Mouse (Mus musculus): Measurements from ENCODE around the gene Tpr. TPM values are rescaled to one million over a fixed set of nuclear protein-coding genes. Genes with fewer than 3 reads are reported as not detected.

The Tpr gene
- polyA plus RNA-seq, 1 experiment from 2014 or later = 182 TPM

DNA sequence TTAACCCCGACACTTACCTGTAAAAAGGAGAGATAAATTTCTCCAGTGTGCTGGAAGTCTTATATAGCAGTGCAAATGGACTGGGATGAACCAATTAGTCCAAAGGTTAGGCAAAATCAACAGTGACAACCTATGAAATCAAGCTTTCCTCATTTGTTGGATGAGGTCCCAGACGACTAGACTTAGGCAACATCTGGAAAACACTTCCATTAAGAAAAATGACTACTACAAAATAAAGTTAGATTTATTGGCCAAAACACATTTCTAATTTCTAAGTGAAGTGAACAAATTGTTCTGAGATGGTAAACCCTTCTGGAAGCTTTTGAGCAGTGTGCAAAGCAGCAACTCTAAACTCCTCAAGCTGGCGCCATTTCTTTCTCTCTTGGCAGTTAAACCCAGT is 73.5 kb downstream of the Tpr start, which contains the start of gene Prg4:
TSS of gene Prg4 (minus strand) at position 34 of the 400 bp plus-strand sequence.
- no peak for ATAC-seq (ENCODE audit: low FRiP score)
- 89% methylated on average over 3 of the region's 3 CpGs for WGBS
- no peak within 1 kb of the TSS for H3K27ac ChIP-seq
- H3K27me3 ChIP-seq = no peaks in the 10 kb centered on the region
- H3K4me2 ChIP-seq (replicated peaks) = no peak within 1 kb of the TSS
- H3K4me3 ChIP-seq = no peak within 1 kb of the TSS
- H3K9me3 ChIP-seq (replicated peaks) = no peaks in the 10 kb centered on the region
- no peaks in the 10 kb centered on the region for H3K4me1 ChIP-seq
- no peaks in the 10 kb centered on the region for H3K36me3 ChIP-seq
- H3K9ac ChIP-seq = no peak within 1 kb of the TSS

- H3K4me1 ChIP-seq = no peaks in the 10 kb centered on the region
- no peak overlapping the region for H3K4me2 ChIP-seq (replicated peaks)
- H3K36me3 ChIP-seq = no peaks in the 10 kb centered on the region
- no peak overlapping the region for H3K4me3 ChIP-seq
- no peaks in the 10 kb centered on the region for H3K9me3 ChIP-seq (replicated peaks)
- H3K9ac ChIP-seq = no peak overlapping the region
- 88% methylated on average over 3 of the region's 3 CpGs for WGBS
- no peak for ATAC-seq (ENCODE audit: low FRiP score)
- H3K27ac ChIP-seq = no peak overlapping the region
- no peaks in the 10 kb centered on the region for H3K27me3 ChIP-seq
Measured at GRCm38 (mm10) chr1:150469992-150470391, 77.4 kb downstream of the Tpr start.

DNA sequence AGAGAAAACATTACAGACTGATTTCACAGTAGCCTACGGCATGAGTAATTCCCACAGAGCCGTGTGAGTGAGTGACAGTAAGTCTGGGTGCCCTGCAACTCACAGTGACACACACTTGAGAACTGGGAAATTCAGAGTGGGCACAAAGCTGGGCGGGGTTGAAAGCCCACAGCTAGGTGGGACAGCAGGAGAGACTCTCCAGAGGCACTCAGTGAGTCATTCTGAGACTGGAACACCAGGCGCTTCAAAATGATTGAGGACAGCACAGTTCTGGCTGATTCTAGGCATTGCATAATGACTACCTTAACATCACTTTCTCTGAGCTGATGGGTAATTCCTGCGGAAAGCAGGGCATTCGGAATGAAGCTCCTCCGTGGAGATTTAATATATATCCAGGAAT is 79.9 kb downstream of the Tpr start:
- no peaks in the 10 kb centered on the region for H3K27me3 ChIP-seq
- H3K4me2 ChIP-seq (replicated peaks) = no peak overlapping the region
- no peak overlapping the region for H3K9ac ChIP-seq
- no peak overlapping the region for H3K27ac ChIP-seq
- no peak for ATAC-seq (ENCODE audit: low FRiP score)
- H3K4me1 ChIP-seq = no peaks in the 10 kb centered on the region
- H3K4me3 ChIP-seq = no peak overlapping the region
- WGBS = 83% methylated on average over 7 of the region's 7 CpGs
- no peaks in the 10 kb centered on the region for H3K36me3 ChIP-seq
- H3K9me3 ChIP-seq (replicated peaks) = no peaks in the 10 kb centered on the region

DNA sequence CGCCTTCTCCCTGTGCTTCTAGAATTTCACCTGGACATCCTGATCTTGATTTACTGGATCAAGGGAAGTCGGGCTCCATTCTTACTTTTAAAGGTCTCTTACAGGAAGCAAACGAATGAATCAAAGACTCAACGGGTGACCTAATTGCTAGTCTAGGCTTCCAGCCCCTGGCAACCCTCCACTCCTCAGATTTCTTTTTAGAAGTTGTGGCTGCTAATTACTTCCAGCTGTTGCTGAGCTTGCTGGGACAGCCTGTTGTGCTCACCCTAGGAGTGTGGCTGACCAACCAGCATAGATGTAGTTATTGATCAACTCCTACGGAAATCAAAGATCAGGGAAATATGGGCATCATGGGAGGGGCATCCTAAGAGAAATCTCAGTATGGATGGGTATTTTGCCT is 88.0 kb downstream of the Tpr start:
- 71% methylated on average over 5 of the region's 5 CpGs for WGBS
- Histone ChIP-seq H3K9ac (no peak overlapping the region), H3K27me3 (no peaks in the 10 kb centered on the region), H3K4me3 (no peak overlapping the region), H3K9me3 (replicated peaks) (no peaks in the 10 kb centered on the region), H3K27ac (no peak overlapping the region), H3K36me3 (no peaks in the 10 kb centered on the region), H3K4me2 (replicated peaks) (no peak overlapping the region), H3K4me1 (no peaks in the 10 kb centered on the region)
- no peak for ATAC-seq (ENCODE audit: low FRiP score)

DNA sequence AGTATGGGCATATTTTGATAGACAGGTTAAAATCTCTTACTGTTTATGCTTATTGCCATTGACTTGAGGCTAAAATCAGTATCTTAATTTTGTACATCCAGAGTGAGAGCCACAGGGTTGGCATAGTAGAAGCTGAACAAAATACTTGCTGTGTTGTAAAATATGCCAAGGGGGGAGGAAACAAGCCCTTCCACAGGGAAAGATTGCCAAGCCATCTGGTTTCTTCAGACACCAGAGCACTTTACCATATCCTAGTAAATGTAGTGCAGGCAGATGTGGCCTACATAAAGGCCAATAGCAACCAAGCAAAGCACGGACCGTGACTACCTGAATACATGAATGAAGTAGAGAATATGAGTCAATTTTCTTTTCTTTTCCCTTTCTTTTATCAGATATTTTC is 96.5 kb downstream of the Tpr start:
- Histone ChIP-seq H3K9me3 (replicated peaks) (no peaks in the 10 kb centered on the region), H3K27ac (no peak overlapping the region), H3K36me3 (no peaks in the 10 kb centered on the region), H3K4me1 (no peaks in the 10 kb centered on the region), H3K9ac (no peak overlapping the region), H3K27me3 (no peaks in the 10 kb centered on the region), H3K4me3 (no peak overlapping the region), H3K4me2 (replicated peaks) (no peak overlapping the region)
- no peak for ATAC-seq (ENCODE audit: low FRiP score)
- WGBS = 91% methylated on average over 2 of the region's 2 CpGs

- Histone ChIP-seq H3K4me3 (no peak overlapping the region), H3K9me3 (replicated peaks) (peaks cover 9% of the 10 kb centered on the region), H3K27ac (no peak overlapping the region), H3K27me3 (no peaks in the 10 kb centered on the region), H3K36me3 (no peaks in the 10 kb centered on the region), H3K9ac (no peak overlapping the region), H3K4me2 (replicated peaks) (no peak overlapping the region), H3K4me1 (no peaks in the 10 kb centered on the region)
- WGBS = 81% methylated on average over 6 of the region's 6 CpGs
- no peak for ATAC-seq (ENCODE audit: low FRiP score)
Measured at GRCm38 (mm10) chr1:150496626-150497302, 104.1 kb downstream of the Tpr start.

GRCm38 (mm10) chr1:150497690-150498089 is 105.1 kb downstream of the Tpr start:
- Histone ChIP-seq H3K9me3 (replicated peaks) (peaks cover 9% of the 10 kb centered on the region), H3K9ac (no peak overlapping the region), H3K4me2 (replicated peaks) (no peak overlapping the region), H3K36me3 (no peaks in the 10 kb centered on the region), H3K27me3 (no peaks in the 10 kb centered on the region), H3K27ac (no peak overlapping the region), H3K4me1 (no peaks in the 10 kb centered on the region), H3K4me3 (no peak overlapping the region)
- 71% methylated on average over 2 of the region's 2 CpGs for WGBS
- ATAC-seq (ENCODE audit: low FRiP score) = no peak

DNA sequence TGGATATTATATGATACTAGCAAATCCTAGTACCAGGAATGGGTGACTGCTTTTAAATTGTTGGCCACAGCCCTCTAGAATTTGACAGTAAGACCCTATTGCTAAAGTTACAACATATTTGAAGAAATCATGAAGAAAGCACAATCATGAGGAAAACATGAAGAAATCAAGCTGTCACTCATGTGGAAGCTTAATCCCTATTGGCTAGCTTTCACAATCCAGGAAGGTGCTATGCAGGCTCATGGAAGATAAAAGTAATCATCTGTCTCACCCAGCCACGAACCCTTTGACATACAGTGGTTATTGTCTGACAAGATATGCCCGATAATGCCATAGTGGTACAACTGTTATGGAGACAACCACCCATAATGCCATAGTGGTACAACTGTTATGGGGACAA is 105.5 kb downstream of the Tpr start:
- H3K36me3 ChIP-seq = no peaks in the 10 kb centered on the region
- no peak overlapping the region for H3K27ac ChIP-seq
- H3K4me3 ChIP-seq = no peak overlapping the region
- 85% methylated on average over 2 of the region's 2 CpGs for WGBS
- no peaks in the 10 kb centered on the region for H3K27me3 ChIP-seq
- H3K9ac ChIP-seq = no peak overlapping the region
- no peak overlapping the region for H3K4me2 ChIP-seq (replicated peaks)
- H3K4me1 ChIP-seq = no peaks in the 10 kb centered on the region
- ATAC-seq (ENCODE audit: low FRiP score) = no peak
- peaks cover 9% of the 10 kb centered on the region for H3K9me3 ChIP-seq (replicated peaks)

Other genes with a start within 250 kb of the Tpr start
- 0.23 and 0.25 TPM in 2 replicates for gene Pdc, start 73.4 kb upstream of the Tpr start, polyA plus RNA-seq (2016; fragmentation: Nextera tagmentation; extraction: Ambion mirVana)
- gene Odr4, start 242 bp downstream of the Tpr start, polyA plus RNA-seq (2016; fragmentation: Nextera tagmentation; extraction: Ambion mirVana) = 37.1 and 41.9 TPM in 2 replicates
- gene Prg4, start 73.3 kb downstream of the Tpr start, polyA plus RNA-seq (2016; fragmentation: Nextera tagmentation; extraction: Ambion mirVana) = 0.65 and 0.66 TPM in 2 replicates

Measured in hindbrain, embryonic 12.5 days (tissue).